ENCODE assay signal across 8 mouse cellular contexts in genomic region chr8:119910547-119911257, GRCm38 (mm10). TPM values are rescaled to one million over a fixed set of nuclear protein-coding genes. Genes with fewer than 3 reads are reported as not detected.
A peak's percentile ranks its signal among the peaks of the same experiment; 100 is the strongest.
DNase-seq lines count a peak whose midpoint lies in the region; ATAC-seq lines count a peak whose summit lies in the region.

Gene Gm20388, plus strand, starts transcription at chr8:119910841.

- peak; percentile 93 to 98 for DNase-seq in adrenal gland, adult (ENCODE audit: inconsistent age in 2 of 2, low spot score in 1 of 2)
- peak; percentile 94 for DNase-seq in embryo, embryonic 10 days (ENCODE audit: low spot score)
- DNase-seq in gastrocnemius, postnatal 10 days, result peak; percentile 88
- DNase-seq in induced T-regulatory cell, adult 2 months (ENCODE audit: low read depth), result peak; percentile 94
- peak; percentile 85 to 92 for DNase-seq in left cerebral cortex, adult 8-10 months (ENCODE audit: low spot score in 2 of 2)
- DNase-seq in right cerebral cortex, adult 18-20 months, result peak; percentile 91
- DNase-seq in urinary bladder, adult 2 months (ENCODE audit: low spot score), result peak; percentile 92

- peak; percentile 93 for ATAC-seq in megakaryocyte, adult 5-6 weeks (ENCODE audit: poor library complexity, severe bottlenecking)

RNA-seq across cellular contexts. Expression of gene Gm20388, which starts in this region (rescaled TPM):
- total RNA-seq in gastrocnemius, postnatal 10 days (2021), result 1 to 10 TPM; 2.9 to 6.0 TPM
- 10 to 100 TPM; 10.4 to 20.8 (median 16.4) TPM for total RNA-seq in left cerebral cortex, adult 8-10 months (2022)
- 7.6 and 12.8 TPM in 2 replicates for total RNA-seq in megakaryocyte, adult 5-6 weeks (2015)
- 10.6 and 15.5 TPM in 2 replicates for total RNA-seq in megakaryocyte, adult 5-6 weeks (2017)
- polyA plus RNA-seq in urinary bladder, adult 2 months (2012; rRNA removed), result 47.8 and 50.2 TPM in 2 replicates

Comparison
In these comparisons a context has a peak if more than half of its experiments do, and no peak if none do; other contexts are left out.
1. Peak in every context shown above with its lines: DNase-seq and ATAC-seq.